Mouse (Mus musculus) ES-Bruce4 (cell line): Measurements from ENCODE around the gene Lsm2. TPM values are rescaled to one million over a fixed set of nuclear protein-coding genes. Genes with fewer than 3 reads are reported as not detected.

Experiments used
- H3K27ac ChIP-seq: 2 replicates; pipeline ENCODE4 v1.5.1; 2012; ENCODE audit warnings: low read length, inconsistent platforms; ENCODE audit not compliant: insufficient read depth
- H3K27me3 ChIP-seq: 2 replicates; pipeline ENCODE4 v1.6.1; 2012; ENCODE audit warnings: mild to moderate bottlenecking, low read length, inconsistent platforms; ENCODE audit not compliant: control insufficient read depth, poor library complexity, insufficient read depth, severe bottlenecking
- H3K36me3 ChIP-seq: 2 replicates; pipeline ENCODE4 v1.6.1; 2012; ENCODE audit warnings: inconsistent platforms, mild to moderate bottlenecking, low read length, moderate library complexity; ENCODE audit not compliant: control insufficient read depth, poor library complexity, insufficient read depth, severe bottlenecking
- H3K4me1 ChIP-seq: one replicate; pipeline ENCODE4 v1.8.1; 2011; ENCODE audit warnings: low read length; ENCODE audit not compliant: control insufficient read depth, insufficient read depth
- H3K4me3 ChIP-seq: 2 replicates; pipeline ENCODE4 v1.5.1; 2011; ENCODE audit warnings: low read depth, mild to moderate bottlenecking, low read length
- H3K9ac ChIP-seq: 2 replicates; pipeline ENCODE4 v1.6.1; 2012; ENCODE audit warnings: low read depth, mild to moderate bottlenecking, inconsistent platforms; ENCODE audit not compliant: poor library complexity, severe bottlenecking
- H3K9me3 ChIP-seq: replicated peaks from 2 replicates; pipeline ENCODE4 v1.6.1; 2012; ENCODE audit warnings: mild to moderate bottlenecking, low read length, inconsistent platforms; ENCODE audit not compliant: control insufficient read depth, poor library complexity, insufficient read depth, severe bottlenecking
- CTCF ChIP-seq: IDR thresholded peaks from one replicate; pipeline ENCODE4 v1.8.1; 2011; ENCODE audit warnings: low read depth, low read length
- EP300 ChIP-seq: IDR thresholded peaks from 2 replicates; pipeline ENCODE4 v1.6.1; 2011; ENCODE audit warnings: low read depth, low read length; ENCODE audit not compliant: insufficient read depth
- POLR2A ChIP-seq: IDR thresholded peaks from one replicate; pipeline ENCODE4 v1.8.1; 2011; ENCODE audit warnings: low read length; ENCODE audit not compliant: insufficient read depth
- polyA plus RNA-seq: library from polyadenylated mRNA; stranded (reverse); fragments of >200 nt; gene quantifications from 2 replicates; pipeline ENCODE4 v1.2.4, GENCODE M21; 2011; ENCODE audit warnings: low read depth; ENCODE audit not compliant: missing spikeins, insufficient read depth, insufficient read length

Lsm2 gene
- polyA plus RNA-seq, 1 experiment, result 166 TPM

DNA sequence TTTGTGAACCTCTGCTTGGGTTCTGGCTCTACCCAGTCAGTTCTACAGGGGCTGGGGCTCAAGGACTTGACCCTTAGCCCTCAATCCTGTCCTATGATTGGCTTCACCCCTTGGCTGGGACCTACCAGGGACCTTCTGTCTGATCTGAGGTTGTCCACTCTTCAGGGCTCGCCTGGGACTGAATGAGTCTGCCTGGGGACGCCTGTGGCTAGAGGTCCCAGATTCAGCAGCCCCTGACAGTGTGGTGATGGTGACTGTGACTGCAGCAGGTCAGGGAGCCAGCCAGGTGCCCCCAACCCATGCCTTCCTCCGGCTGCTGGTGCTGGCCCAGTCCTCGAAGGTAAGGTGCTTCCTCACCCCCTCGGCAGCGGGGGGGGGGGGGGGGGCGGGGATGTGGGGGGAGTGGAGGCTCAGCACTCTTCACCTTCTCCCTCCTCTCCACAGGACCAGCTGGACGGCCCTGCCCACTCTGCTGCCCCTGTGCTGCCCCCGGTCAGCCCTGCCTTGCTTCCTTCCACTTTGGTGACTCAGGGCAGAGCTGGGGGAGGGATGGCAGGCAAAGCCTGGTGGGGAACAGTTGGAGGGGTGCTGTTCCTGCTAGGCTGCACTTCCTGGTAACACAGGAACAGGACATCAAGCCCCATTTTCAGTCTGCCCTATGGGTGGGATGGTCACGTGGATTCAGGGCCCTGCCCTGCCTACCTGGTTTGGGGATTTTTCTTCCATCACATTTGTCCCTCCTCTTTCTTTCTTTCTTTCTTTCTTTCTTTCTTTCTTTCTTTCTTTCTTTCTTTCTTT is 43.2 kb downstream of the Lsm2 start:
- no peaks in the 10 kb centered on the region for H3K36me3 ChIP-seq
- no peak overlapping the region for H3K27ac ChIP-seq
- no peak overlapping the region for H3K9ac ChIP-seq
- H3K27me3 ChIP-seq, result no peaks in the 10 kb centered on the region
- TF ChIP-seq POLR2A (no peak), CTCF (no peak), EP300 (no peak)
- H3K4me1 ChIP-seq, result peaks cover 5% of the 10 kb centered on the region
- H3K4me3 ChIP-seq, result no peak overlapping the region
- H3K9me3 ChIP-seq, result no peaks in the 10 kb centered on the region

DNA sequence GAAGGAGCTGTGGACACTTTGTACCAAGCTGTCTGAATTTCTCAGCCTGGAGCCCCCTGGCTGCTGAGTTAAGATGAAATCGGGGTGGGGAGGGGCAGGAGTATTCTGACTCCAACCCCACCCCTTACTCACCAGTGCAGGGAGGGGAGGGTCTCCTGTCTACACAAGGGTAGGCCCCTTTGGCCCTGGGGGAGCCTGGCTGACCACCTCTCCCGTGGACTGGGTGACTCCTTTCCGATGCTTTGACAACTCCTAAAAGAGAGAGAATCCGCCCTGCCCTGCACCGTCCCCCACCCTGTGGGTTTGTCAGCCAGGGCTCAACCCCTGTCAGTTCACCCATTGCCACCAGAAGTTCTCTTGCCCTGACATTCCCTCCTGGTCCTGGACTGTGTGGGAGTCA is 44.5 kb downstream of the Lsm2 start:
- TF ChIP-seq CTCF (no peak), EP300 (no peak)
- H3K9me3 ChIP-seq, result no peaks in the 10 kb centered on the region
- no peak overlapping the region for H3K27ac ChIP-seq
- H3K9ac ChIP-seq, result no peak overlapping the region
- no peaks in the 10 kb centered on the region for H3K36me3 ChIP-seq
- H3K27me3 ChIP-seq, result no peaks in the 10 kb centered on the region
- H3K4me1 ChIP-seq, result peaks cover 5% of the 10 kb centered on the region
- H3K4me3 ChIP-seq, result no peak overlapping the region

DNA sequence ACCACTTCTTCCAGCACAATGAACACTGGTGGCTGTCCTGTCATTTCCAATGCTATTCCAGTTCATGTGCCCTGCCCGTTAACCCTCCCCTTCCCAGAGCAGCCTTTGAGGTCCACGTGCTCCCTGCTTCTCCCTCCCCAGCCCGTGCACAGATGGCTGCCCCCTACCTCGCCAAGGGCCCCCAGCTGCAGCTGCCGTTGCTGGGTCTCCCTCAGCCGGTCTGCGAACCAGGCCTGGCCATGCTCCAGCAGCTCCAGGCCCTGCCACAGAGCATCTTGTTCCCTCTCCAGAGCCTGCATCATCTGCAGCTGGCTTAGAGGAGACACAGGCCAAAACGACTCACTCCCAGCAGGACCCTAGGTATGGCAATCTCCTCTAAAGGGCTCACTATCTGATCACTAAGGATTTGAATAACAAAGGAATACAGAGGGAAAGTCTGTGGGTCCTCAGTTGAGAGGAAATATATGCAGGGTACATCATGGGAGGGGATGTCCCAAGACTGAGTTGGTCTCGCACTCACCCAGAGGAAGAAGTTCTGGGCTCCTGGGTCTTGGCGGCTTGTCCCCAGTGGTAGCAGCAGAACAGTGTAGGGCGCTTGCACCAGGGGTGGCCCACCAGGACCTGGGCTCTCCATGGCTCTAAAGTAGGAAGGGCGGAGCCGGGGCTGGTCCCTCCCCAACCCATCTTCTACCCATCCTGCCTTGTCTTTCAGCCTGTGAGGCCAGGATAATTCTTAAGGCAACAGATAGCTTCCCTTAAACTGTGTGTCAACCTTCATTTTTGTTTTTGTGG is 45.8 kb downstream of the Lsm2 start, which contains the start of gene Sapcd1:
Gene Sapcd1 (minus strand): TSS at position 740 of the 792 bp plus-strand sequence.
- H3K9ac ChIP-seq, result no peak within 1 kb of the TSS
- peaks cover 5% of the 10 kb centered on the region for H3K4me1 ChIP-seq
- no peaks in the 10 kb centered on the region for H3K9me3 ChIP-seq
- no peak within 1 kb of the TSS for H3K4me3 ChIP-seq
- no peaks in the 10 kb centered on the region for H3K27me3 ChIP-seq
- H3K36me3 ChIP-seq, result no peaks in the 10 kb centered on the region
- H3K27ac ChIP-seq, result no peak within 1 kb of the TSS
- TF ChIP-seq CTCF, result no peak
- TF ChIP-seq EP300, result no peak
- TF ChIP-seq POLR2A, result no peak

DNA sequence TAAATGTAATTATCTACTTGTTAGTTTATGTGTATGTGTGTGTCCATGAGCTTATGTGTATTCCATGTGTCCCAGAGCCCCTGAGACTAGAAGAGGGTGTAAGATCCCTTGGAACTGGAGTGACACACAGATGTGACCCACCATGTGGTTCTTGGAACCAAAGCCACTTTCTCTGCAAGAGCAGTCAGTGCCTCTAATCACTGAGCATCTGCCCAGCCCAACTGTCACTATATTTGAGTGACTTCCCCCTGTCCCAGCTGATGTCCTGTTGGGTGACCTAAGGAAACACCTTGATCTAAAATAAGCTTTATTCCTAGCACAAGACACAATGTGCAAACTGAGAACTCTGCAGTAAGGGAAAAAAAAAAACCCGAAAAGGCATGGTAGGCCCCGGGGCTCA is 46.7 kb downstream of the Lsm2 start:
- no peaks in the 10 kb centered on the region for H3K27me3 ChIP-seq
- H3K9me3 ChIP-seq, result no peaks in the 10 kb centered on the region
- peaks cover 2% of the 10 kb centered on the region for H3K4me1 ChIP-seq
- H3K4me3 ChIP-seq, result no peak overlapping the region
- H3K36me3 ChIP-seq, result no peaks in the 10 kb centered on the region
- H3K9ac ChIP-seq, result no peak overlapping the region
- TF ChIP-seq CTCF, result no peak
- TF ChIP-seq EP300, result no peak
- no peak for TF ChIP-seq POLR2A
- no peak overlapping the region for H3K27ac ChIP-seq

DNA sequence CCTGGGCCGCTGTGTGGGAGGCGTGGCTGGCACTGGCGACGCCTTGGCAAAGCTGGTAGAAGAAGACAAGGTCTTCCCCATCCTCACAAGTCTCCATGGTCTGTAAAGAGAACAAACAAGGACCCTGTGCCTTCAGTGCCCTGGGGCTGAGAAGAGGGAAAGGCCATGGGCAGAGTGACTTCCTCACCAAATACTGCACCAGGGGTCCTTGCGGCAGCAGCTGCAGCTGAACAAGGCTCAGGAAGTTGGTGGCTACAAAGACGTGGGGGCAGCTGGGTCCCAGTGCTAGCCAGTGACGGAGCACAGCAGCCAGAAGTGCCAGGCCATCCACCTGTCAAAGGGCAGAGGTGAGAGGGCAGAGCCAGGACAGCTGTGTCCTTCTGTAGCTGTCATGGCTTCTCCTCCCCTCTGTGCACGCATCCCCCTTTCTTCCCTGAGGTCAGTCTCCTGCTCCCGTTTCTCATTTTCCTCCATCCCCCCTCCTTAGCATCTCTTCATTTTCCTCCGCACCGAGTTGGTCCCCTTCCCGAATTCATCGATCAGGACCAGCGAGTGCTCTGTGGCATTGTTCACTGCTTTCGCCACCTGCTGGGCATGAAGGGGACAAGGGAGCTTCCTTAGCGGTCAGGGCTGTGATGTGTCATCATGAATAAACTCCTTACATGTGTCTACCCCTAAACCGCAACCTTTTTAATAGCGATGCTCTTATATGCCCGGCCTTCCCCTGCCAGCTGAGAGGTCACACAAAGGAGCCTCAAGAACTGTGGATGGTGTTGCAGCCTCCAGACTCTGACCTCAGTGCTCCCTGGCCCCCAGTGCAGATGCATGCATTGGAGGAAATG is 48.2 kb downstream of the Lsm2 start:
- no peak overlapping the region for H3K4me3 ChIP-seq
- no peak overlapping the region for H3K27ac ChIP-seq
- H3K9me3 ChIP-seq, result no peaks in the 10 kb centered on the region
- H3K27me3 ChIP-seq, result no peaks in the 10 kb centered on the region
- no peaks in the 10 kb centered on the region for H3K36me3 ChIP-seq
- H3K9ac ChIP-seq, result no peak overlapping the region
- H3K4me1 ChIP-seq, result peaks cover 2% of the 10 kb centered on the region
- TF ChIP-seq CTCF (peak; percentile 59), POLR2A (no peak)
